Mouse (Mus musculus): ENCODE measurements around the gene Ppp2r5c. TPM values are rescaled to one million over a fixed set of nuclear protein-coding genes. Genes with fewer than 3 reads are reported as not detected.

The Ppp2r5c gene
- total and polyA plus RNA-seq, 3 experiments: 72.0 to 100.0 (median 93.9) TPM

- Histone ChIP-seq H3K9ac (ENCODE audit: control insufficient read depth, low read depth, low read length, poor library complexity, severe bottlenecking) (peak overlapping the region; percentile 83), H3K4me1 (ENCODE audit: control insufficient read depth in 1 of 2, insufficient read depth in 2 of 2, low read length in 2 of 2) (peaks cover 4 to 19% of the 10 kb centered on the region in 2 experiments), H3K27me3 (ENCODE audit: control insufficient read depth in 1 of 2, insufficient read depth in 2 of 2, low read length in 2 of 2) (no peaks in the 10 kb centered on the region), H3K9me3 (replicated peaks; ENCODE audit: insufficient read depth, low read length) (no peaks in the 10 kb centered on the region), H3K36me3 (ENCODE audit: control insufficient read depth in 1 of 2, insufficient read depth in 2 of 2, low read length in 2 of 2) (peaks cover 1 to 14% of the 10 kb centered on the region in 2 experiments; a peak in 3 of 4 replicates), H3K79me2 (ENCODE audit: control insufficient read depth, insufficient read depth, low read length, poor library complexity) (peaks cover 67% of the 10 kb centered on the region), H3K4me3 (ENCODE audit: control insufficient read depth in 1 of 2, insufficient read depth in 1 of 2, low read depth in 2 of 2, low read length in 2 of 2) (peak overlapping the region; percentile 74 to 83), H3K27ac (ENCODE audit: control insufficient read depth, low read depth, low read length) (no peak overlapping the region)
- TF ChIP-seq MAX (IDR thresholded peaks at IDR 0.05; ENCODE audit: low read length) (no peak), JUND (IDR thresholded peaks at IDR 0.05; ENCODE audit: low read depth, low read length) (no peak), MAFK (IDR thresholded peaks at IDR 0.05; ENCODE audit: borderline replicate concordance, low read depth, low read length) (no peak), TBP (IDR thresholded peaks at IDR 0.05; ENCODE audit: low read depth, low read length) (no peak), GABPA (IDR thresholded peaks at IDR 0.05; ENCODE audit: low read depth, low read length) (no peak), POLR2AphosphoS5 (IDR thresholded peaks at IDR 0.05; ENCODE audit: borderline replicate concordance, low read depth, low read length) (no peak), USF2 (IDR thresholded peaks at IDR 0.05; ENCODE audit: borderline replicate concordance in 1 of 2, insufficient read depth in 1 of 2, low read depth in 1 of 2, low read length in 2 of 2) (no peak), MYC (IDR thresholded peaks at IDR 0.05; ENCODE audit: low read depth, low read length) (no peak), TCF12 (IDR thresholded peaks at IDR 0.05; ENCODE audit: low read depth, low read length) (no peak), CHD1 (IDR thresholded peaks at IDR 0.05; ENCODE audit: low read depth, low read length) (no peak), KAT2A (conservative IDR thresholded peaks at IDR 0.05; ENCODE audit: low read depth, low read length) (no peak), E2F4 (IDR thresholded peaks at IDR 0.05; ENCODE audit: borderline replicate concordance, low read depth, low read length) (no peak), ZNF384 (IDR thresholded peaks at IDR 0.05; ENCODE audit: low read depth, low read length) (no peak), MEF2A (IDR thresholded peaks at IDR 0.05; ENCODE audit: extremely low read depth, insufficient replicate concordance, low read depth, low read length, poor library complexity, severe bottlenecking) (no peak)
- no peak for DNase-seq (ENCODE audit: low read depth, low spot score)
Observed at GRCm38 (mm10) chr12:110486852-110487251, 39.9 kb downstream of the Ppp2r5c start.

- Histone ChIP-seq H3K27ac (ENCODE audit: control insufficient read depth, low read depth, low read length) (no peak overlapping the region), H3K36me3 (ENCODE audit: control insufficient read depth in 1 of 2, insufficient read depth in 2 of 2, low read length in 2 of 2) (peaks cover 1 to 14% of the 10 kb centered on the region in 2 experiments; a peak in 3 of 4 replicates), H3K79me2 (ENCODE audit: control insufficient read depth, insufficient read depth, low read length, poor library complexity) (peaks cover 73% of the 10 kb centered on the region), H3K4me1 (ENCODE audit: control insufficient read depth in 1 of 2, insufficient read depth in 2 of 2, low read length in 2 of 2) (peaks cover 4 to 19% of the 10 kb centered on the region in 2 experiments), H3K9me3 (replicated peaks; ENCODE audit: insufficient read depth, low read length) (no peaks in the 10 kb centered on the region), H3K4me3 (ENCODE audit: control insufficient read depth in 1 of 2, insufficient read depth in 1 of 2, low read depth in 2 of 2, low read length in 2 of 2) (no peak overlapping the region), H3K27me3 (ENCODE audit: control insufficient read depth in 1 of 2, insufficient read depth in 2 of 2, low read length in 2 of 2) (no peaks in the 10 kb centered on the region), H3K9ac (ENCODE audit: control insufficient read depth, low read depth, low read length, poor library complexity, severe bottlenecking) (no peak overlapping the region)
- TF ChIP-seq UBTF (IDR thresholded peaks at IDR 0.05; ENCODE audit: borderline replicate concordance, insufficient read depth, low read depth, low read length): no peak
- TF ChIP-seq E2F4 (IDR thresholded peaks at IDR 0.05; ENCODE audit: borderline replicate concordance, low read depth, low read length): no peak
- no peak for TF ChIP-seq TBP (IDR thresholded peaks at IDR 0.05; ENCODE audit: low read depth, low read length)
- TF ChIP-seq POLR2AphosphoS2 (IDR thresholded peaks at IDR 0.05; ENCODE audit: low read length): no peak
- TF ChIP-seq USF1 (IDR thresholded peaks at IDR 0.05; ENCODE audit: low read depth, low read length): no peak
- TF ChIP-seq POLR2AphosphoS5 (IDR thresholded peaks at IDR 0.05; ENCODE audit: borderline replicate concordance, low read depth, low read length): no peak
- TF ChIP-seq NRF1 (IDR thresholded peaks at IDR 0.05; ENCODE audit: insufficient read depth, low read depth, low read length, poor library complexity, severe bottlenecking): no peak
- TF ChIP-seq ZKSCAN1 (IDR thresholded peaks at IDR 0.05; ENCODE audit: low read depth, low read length): no peak
- no peak for TF ChIP-seq BHLHE40 (IDR thresholded peaks at IDR 0.05; ENCODE audit: borderline replicate concordance, low read depth, low read length)
- TF ChIP-seq MYB (IDR thresholded peaks at IDR 0.05; ENCODE audit: low read depth, low read length): no peak
- no peak for TF ChIP-seq CTCF (IDR thresholded peaks at IDR 0.05 in 2 of 3, conservative IDR thresholded peaks at IDR 0.05 in 1 of 3; ENCODE audit: control insufficient read depth in 1 of 3, insufficient read depth in 1 of 3, low read depth in 2 of 3, low read length in 3 of 3, poor library complexity in 1 of 3, severe bottlenecking in 1 of 3)
- TF ChIP-seq KAT2A (conservative IDR thresholded peaks at IDR 0.05; ENCODE audit: low read depth, low read length): no peak
- no peak for TF ChIP-seq ETS1 (IDR thresholded peaks at IDR 0.05; ENCODE audit: low read depth, low read length)
- TF ChIP-seq MXI1 (IDR thresholded peaks at IDR 0.05; ENCODE audit: low read depth, low read length): no peak
- no peak for DNase-seq (ENCODE audit: low read depth, low spot score)
Observed at GRCm38 (mm10) chr12:110488031-110488430, 41.1 kb downstream of the Ppp2r5c start.

All from MEL (cell line).